Mouse (Mus musculus) kidney, postnatal 14 days (tissue): ENCODE results near the gene Robo1.

ENCODE experiments used
- DNase-seq: peaks from one replicate; pipeline ENCODE4 v3.0.0; 2022; ENCODE audit warnings: mixed read lengths

The Robo1 gene

GRCm38 (mm10) chr16:72834266-72834665 is 526.2 kb downstream of the Robo1 start:
- no peak for DNase-seq

DNA sequence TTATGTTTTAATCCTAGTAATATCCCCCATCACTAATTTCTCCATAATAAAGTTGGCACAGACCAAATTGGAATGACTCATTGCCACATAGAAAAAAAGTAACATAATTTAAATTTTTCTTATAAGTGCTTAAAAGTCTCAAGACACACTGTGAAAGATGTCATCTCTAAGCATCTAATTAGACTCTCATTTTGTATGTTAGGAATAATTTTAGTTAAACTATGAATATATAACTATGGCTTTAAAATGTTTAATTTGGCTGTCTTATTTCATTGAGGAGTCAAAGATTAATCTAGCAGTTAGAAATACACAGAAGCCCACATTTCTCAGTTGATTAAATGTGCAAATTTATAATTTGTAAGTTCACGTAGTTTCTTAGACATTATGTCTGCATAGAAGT is 530.9 kb downstream of the Robo1 start:
- DNase-seq: no peak

DNA sequence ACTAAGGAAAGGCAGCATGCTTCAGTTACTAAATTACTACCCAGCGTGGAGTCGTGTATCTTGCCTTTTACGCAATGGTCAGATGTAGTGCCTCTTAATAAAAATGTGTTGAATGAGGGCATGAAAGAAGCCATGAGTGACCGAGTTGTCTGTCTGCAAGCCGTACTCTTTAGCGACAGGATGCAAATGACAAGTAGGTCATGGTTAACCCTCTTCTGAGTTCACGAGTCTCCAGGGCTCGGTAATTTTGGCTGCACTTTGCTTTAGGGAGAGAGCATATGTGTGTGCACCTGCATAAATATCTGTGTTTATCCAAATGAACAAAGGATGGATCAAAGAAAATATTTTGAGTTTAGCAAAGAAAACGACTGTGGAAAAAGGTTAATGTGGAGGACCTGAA is 533.0 kb downstream of the Robo1 start:
- DNase-seq: no peak

- DNase-seq: no peak
Observed at GRCm38 (mm10) chr16:72854101-72854500, 546.0 kb downstream of the Robo1 start.

- DNase-seq: no peak
Observed at GRCm38 (mm10) chr16:72854809-72855503, 546.9 kb downstream of the Robo1 start.

- DNase-seq: no peak
Observed at GRCm38 (mm10) chr16:72861707-72862277, 553.7 kb downstream of the Robo1 start.

GRCm38 (mm10) chr16:72866011-72866410 is 557.9 kb downstream of the Robo1 start:
- no peak for DNase-seq

- no peak for DNase-seq
Observed at GRCm38 (mm10) chr16:72874934-72875732, 567.0 kb downstream of the Robo1 start.

GRCm38 (mm10) chr16:72888108-72888507 is 580.0 kb downstream of the Robo1 start:
- DNase-seq: no peak

GRCm38 (mm10) chr16:72889401-72889800 is 581.3 kb downstream of the Robo1 start:
- no peak for DNase-seq

- no peak for DNase-seq
Observed at GRCm38 (mm10) chr16:72897125-72897524, 589.0 kb downstream of the Robo1 start.

DNA sequence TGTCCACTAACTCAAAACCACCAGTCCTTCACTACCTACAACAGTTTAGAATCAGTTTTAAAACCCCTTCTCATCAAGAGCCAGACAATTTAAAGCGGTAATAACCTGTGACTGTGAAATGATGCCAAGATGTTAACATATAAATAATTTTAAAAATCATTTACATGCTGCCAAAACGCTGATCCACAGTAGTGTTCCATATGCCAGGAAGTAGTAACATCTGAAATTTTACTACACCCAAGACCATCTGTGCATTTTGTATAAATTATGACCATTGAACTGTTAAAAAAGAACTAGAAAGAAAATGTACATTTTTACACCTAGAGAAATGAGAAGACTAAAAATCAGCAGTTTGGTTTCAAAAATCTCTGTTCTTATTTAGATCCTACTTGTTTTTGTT is 600.8 kb downstream of the Robo1 start:
- no peak for DNase-seq

DNA sequence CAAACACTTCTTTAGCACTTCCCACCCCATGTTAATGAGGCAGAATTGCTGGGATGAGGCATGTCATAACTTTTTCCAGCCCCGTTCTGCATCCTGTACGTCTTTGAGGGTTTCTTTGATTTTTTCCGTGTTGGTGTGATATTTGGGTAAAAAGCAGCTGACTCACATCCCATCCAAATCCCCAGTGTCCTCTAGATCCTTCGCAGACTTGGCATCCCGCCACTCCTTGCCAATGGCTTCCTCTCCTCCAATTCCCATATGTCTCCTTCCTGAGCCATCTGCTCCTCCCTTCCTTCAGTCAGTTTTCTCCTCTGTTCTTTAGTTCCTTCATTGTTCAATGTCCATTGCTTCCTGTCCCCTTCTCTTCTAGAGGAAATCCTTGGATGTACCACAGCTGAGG is 605.0 kb downstream of the Robo1 start:
- DNase-seq: peak; percentile 71

- no peak for DNase-seq
Observed at GRCm38 (mm10) chr16:72914068-72914630, 606.0 kb downstream of the Robo1 start.

DNA sequence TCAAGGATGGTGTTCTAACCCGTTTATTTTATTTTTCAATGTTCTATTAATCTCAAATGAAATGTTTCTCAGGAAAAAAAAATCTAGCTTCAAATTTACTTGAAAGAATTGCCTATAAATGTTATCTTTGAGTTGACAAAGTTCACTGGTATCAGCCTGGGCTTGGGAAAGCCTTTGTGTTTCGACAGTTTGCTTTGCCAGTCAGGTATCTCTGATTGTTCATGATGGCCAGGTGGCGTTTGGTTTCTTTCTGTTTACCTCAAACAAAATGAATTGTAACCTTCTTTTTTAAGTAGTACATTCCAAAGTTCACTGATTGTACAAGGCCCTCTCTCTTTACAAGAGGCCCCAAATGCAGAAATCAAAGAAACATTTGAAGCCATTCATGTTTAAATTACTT is 611.9 kb downstream of the Robo1 start:
- no peak for DNase-seq

DNA sequence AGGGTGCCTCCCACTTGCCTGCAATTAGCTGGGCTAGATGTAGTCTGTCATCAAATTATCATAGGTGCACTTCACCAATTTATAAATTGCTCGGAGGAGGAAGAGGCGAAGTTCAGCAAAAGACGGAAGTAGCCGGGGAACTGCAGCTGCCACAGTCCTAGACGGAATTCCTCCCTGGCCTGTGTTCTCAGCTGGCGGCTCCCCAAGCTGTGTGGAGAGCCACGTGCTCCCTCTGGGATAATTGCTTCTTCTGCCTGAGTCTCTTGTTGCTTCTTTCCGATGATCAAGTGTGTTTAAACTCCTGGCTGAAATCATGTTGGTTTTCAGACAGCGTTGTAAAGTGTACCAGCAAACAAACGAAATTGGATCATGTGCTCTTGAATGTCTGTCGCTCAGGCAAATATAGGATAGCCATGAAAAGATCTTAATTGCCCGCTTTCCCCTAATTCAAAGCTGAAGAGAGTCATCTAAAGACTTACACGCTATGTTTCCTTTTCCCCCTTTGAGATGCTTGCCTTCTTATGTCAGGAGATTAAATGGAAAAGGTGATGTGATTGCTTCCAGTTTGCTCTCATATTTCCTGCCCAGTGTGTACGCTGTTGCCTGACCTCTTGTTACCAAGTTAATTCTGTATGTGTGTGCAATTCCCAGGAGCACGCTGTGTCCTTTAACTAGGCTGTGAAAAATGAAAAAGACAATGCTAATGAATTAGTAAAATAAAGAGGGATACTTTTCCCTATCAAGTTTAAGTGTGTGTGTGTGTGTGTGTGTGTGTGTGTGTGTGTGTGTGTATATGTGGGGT is 616.5 kb downstream of the Robo1 start:
- DNase-seq: peak; percentile 81

GRCm38 (mm10) chr16:72928525-72929122 is 620.5 kb downstream of the Robo1 start:
- peak; percentile 7 for DNase-seq

- DNase-seq: peak; percentile 30
Observed at GRCm38 (mm10) chr16:72930871-72931270, 622.8 kb downstream of the Robo1 start.

DNA sequence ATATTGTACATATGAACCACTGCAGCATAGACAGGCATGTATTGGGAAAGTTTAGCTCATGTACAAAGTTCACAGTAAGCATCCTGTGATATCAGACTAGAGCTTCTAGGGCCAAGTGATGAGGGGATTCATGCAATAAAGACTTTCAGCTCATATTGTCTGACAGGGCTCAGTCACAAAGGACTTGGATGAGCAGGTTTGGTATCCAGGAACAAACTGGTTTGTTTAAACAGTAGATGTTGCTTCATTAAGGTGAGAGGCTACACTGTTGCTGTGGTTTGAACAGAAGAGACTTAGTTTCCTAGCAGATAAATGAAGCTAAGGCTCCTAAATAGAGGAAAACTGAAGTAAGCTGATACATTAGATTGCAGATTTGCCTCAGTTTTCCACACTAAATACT is 626.8 kb downstream of the Robo1 start:
- no peak for DNase-seq

- no peak for DNase-seq
Observed at GRCm38 (mm10) chr16:72937183-72937582, 629.1 kb downstream of the Robo1 start.

GRCm38 (mm10) chr16:72939862-72940261 is 631.8 kb downstream of the Robo1 start:
- DNase-seq: no peak

DNA sequence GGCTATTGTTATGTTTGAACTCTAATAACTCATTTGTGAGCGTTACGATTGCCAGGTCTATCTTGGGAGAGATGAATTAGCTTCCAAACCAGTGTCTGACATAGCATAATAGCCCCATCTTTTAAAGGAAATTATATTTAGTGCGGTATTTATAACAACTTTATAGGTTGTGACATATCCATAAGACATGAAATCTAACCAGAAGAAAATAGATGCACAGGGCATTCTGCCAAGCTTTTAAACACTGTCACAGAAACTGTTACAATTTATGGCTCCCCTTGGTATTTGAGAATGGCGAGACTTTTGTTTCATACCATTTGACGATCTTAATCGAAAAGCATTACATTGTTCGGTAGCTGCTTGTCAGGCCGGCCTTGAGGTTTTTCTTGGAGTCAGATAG is 632.7 kb downstream of the Robo1 start:
- no peak for DNase-seq
